Mouse (Mus musculus) liver, adult 2 months (tissue): ENCODE measurements at regions not wholly inside any gene's neighbourhood (a gene's known extent, or its start where the extent isn't known, plus 50 kb on each side); places are given as distances from the start of the nearest gene placed in this dataset.

Experiments used
- CTCF ChIP-seq: fragments of 200-500 bp; IDR thresholded peaks from 2 replicates; pipeline ENCODE4 v1.5.1; 2011; ENCODE audit warnings: low read depth, low read length, control low read depth
- POLR2A ChIP-seq: fragments of 200-500 bp; IDR thresholded peaks from 2 replicates; pipeline ENCODE4 v1.6.1; 2011; ENCODE audit warnings: low read length, control low read depth; ENCODE audit not compliant: insufficient read depth; ENCODE audit errors: extremely low read depth

- TF ChIP-seq CTCF, result no peak
- TF ChIP-seq POLR2A, result no peak
Measured at GRCm38 (mm10) chr13:97841503-97841902, 81.1 kb upstream of the Gm10260 start.
